Mouse (Mus musculus) adrenal gland, adult (tissue): ENCODE results near the gene Gpr179.

Experiments
- DNase-seq, 2 experiments: peaks; one replicate each; pipeline ENCODE4 v3.0.0; 2022 to 2023; ENCODE audit warnings: low spot score in 1 of 2; ENCODE audit not compliant: inconsistent age in 2 of 2

Gpr179 gene

DNA sequence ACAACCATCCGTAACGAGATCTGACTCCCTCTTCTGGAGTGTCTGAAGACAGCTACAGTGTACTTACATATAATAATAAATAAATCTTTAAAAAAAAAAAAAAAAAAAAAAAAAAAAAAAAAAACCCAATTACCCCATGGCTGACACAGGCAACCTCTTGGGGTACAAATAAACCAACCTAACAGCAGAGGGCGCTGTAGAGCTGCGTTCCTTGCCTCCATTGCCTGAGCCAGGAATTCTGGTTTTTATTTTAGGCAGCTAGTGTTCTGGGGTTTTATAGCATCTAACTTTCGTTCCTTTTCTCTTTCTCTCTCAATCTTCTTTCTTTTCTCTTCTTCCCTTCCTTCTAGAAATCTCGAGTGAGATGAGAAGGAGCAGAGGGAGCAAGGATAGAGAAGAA, 5.8 kb upstream of the Gpr179 start:
- DNase-seq = peak; percentile 73 to 91

DNA sequence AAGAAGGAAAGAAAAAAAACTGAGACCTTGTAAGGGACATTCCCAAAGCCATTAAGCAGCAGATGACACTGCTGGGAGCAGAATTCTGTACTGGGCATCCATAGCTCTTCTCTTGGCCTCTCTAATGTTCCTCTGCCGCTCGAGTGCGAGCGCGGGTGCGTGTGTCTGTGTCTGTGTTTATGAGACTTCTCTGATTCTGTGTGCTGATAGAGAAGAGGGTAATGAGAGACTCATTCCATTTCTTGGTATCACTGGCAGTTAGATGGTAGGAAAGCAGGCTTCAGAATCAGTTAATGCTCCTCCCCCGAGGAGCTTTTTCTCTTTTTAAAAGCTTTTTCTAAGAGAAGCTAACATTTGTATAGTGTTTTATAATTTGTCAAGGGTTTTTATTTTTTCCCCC, 3.4 kb upstream of the Gpr179 start:
- no peak for DNase-seq

DNA sequence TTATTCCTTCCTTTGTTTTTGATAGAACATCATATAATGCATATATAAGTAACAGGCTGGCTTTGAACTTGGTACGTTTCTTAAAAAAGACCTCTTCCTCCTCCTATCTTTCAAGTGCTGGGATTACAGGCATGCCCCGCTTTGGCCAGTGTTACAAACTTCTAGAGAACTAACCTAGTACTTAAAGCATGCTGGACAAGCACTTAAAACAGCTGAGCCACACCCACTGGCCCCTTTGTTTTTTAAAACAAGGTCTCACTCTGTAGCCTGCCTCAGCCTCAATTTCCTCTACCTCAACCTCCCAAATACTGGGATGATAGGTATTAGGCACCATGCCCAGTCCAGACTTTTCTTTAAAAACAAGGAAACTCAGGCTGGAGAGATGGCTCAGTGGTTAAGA, 2.8 kb upstream of the Gpr179 start:
- DNase-seq = no peak

DNA sequence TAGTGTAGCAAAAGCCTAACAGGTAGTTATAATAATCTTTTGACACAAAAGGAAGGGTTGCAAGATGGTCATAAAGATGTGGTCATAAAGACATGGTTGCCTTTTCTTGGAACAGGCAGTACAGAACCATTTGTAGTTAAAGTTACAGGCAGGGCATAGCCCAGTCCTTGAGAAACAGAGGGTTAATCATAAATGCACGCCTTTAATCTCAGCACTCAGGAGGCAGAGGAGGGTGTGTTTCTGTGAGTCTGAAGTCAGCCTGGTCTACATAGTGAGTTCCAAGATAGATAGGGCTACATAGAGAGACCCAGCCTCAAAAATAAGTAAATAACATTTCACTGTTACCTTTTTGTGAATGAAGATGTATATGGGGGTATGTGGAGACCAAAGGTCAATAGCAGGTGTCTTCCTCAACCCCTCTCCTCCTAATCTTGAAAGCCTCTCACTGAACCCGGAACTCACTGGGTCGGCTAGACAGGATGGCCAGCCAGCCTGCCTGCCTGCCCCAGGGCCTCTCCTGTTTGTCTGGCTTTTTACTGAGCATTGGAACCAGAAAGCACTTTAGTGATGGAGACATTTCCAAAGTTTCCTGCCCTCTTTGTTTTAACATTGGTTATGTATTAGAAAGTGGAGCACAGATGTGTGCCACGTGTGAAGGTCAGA, 1.2 kb upstream of the Gpr179 start:
- DNase-seq = no peak

DNA sequence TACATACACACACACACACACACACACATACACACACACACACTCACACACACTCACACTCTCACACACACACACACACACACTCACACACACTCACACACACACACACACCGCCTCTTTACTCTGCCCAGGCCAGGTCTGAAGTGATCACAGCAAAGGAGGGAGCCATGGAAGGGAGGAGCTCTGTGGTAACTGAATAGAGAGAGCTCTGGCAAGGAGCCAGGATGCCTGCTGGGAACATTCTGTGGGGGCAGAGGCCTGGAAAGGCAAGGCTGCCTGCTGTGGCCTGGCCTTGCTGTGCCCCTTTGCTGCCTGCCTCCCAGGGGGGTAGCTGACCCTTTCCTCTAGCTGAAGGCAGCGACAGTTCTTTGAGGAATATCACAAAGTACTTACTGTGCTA, 1.8 kb downstream of the Gpr179 start:
- peak; percentile 85 to 87 for DNase-seq

DNA sequence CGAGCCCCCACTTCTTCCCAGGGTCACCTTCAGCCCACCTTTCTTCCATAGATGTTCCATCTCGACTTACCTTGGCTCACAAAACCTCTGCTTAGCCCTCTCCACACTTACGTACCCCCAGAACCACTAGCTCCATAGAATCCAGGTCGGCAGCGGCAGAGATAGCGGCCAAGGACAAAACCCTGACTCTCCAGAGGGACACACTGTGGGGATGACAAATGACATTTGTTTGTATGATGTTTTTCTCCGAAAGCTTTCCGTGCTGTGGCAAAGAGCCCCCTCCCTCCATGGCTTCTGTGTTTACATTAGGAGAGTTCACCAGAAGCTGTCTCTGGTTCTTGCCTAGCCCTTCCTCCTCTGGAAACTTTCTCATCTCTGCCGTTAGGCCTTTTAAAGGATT, 4.6 kb downstream of the Gpr179 start:
- DNase-seq = peak; percentile 45 to 75

DNA sequence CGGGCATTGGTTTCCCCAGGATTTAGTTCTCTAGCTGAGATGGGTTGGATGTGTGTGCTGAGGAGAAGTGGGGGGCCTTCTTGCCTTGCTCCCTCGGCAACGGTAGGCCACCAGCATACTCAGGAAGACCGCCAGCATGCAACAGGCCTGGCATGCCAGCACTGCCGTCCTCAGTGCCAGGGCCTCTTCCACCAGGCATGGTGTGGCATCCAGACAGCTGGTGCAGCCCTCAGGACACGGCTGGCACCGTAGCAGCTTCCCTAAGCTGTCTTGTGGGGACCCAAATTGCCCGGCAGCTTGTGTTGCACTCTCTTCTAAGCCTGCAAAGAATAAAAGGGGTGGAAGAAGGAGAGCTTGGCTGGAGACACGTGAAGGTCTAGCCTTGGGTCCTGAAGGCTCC, 5.5 kb downstream of the Gpr179 start:
- DNase-seq = no peak

DNA sequence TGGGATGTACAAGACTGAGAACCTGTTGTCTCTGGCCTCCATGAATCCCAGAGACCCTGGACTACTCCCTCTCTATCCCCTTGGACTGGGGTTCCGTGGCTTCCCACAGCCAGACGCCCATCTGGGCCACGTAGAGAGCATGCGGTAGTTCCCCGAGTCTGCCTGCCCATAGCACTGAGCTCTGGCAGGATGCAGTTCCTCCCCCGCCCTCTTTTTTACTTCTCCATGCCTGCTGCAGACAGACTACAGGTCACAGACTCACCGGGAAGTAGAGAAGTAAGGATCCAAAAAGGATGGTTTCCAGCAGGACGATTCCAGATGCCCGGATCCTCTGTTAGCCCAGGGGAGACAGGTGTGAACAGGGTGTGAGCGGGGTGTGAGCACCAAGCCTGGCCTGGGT, 6.4 kb downstream of the Gpr179 start:
- DNase-seq = no peak

DNA sequence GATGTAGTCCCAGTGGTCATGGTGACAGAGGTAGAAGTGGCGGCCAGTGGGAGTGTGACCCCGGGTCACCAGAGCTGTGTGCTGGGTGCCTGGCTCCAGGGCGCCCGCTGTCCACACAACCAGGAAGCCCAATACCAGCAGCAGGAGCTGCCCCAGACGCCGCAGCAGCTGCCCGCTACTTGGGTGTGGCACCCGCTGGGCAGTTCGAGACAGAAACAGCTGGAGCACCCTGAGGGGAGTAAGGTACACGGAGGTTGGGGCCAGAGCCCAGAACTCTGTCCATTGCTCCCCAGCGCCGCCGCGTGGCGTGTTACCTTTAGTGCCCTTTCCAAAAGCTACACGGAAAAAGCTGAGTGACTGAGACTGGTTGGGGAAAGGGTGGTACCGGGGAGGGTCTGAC, 8.3 kb downstream of the Gpr179 start:
- DNase-seq = peak; percentile 37 to 72

DNA sequence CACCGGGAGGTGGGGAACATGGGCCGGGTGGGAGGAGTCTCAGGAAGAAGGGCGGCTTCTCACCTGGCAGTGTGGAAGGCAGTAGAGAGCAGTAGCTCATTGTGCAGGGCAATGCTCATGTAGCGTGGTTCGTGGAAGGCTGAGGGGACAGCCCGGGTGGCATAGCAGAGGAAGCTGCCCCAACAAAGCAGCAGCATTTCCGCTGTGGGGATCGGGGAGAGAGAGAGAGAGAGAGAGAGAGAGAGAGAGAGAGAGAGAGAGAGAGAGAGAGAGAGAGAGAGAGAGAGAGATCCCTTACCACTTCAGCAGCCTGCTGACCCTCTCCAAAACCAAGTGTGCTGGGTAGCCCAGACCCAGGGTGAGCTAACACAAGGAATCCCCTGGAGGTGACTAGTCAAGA, 8.7 kb downstream of the Gpr179 start:
- DNase-seq = no peak

DNA sequence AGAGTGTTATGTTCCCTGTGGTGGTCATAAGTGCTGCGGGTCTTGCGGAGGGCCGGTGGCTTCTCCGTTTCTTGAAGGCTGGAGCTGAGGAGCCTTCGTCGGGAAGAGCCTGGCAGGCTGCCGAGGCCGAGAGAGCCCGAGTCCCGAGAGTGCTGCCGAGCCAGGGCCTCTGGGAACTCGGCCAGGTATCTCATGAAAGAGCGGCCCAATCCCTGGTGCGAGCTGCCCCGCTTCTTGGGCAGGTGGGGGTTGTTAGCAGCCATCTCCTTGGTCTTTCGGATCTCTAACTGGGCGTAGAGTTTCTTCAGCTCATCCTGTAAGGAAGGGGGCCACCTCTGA, 12.9 kb downstream of the Gpr179 start:
- peak; percentile 76 to 88 for DNase-seq

DNA sequence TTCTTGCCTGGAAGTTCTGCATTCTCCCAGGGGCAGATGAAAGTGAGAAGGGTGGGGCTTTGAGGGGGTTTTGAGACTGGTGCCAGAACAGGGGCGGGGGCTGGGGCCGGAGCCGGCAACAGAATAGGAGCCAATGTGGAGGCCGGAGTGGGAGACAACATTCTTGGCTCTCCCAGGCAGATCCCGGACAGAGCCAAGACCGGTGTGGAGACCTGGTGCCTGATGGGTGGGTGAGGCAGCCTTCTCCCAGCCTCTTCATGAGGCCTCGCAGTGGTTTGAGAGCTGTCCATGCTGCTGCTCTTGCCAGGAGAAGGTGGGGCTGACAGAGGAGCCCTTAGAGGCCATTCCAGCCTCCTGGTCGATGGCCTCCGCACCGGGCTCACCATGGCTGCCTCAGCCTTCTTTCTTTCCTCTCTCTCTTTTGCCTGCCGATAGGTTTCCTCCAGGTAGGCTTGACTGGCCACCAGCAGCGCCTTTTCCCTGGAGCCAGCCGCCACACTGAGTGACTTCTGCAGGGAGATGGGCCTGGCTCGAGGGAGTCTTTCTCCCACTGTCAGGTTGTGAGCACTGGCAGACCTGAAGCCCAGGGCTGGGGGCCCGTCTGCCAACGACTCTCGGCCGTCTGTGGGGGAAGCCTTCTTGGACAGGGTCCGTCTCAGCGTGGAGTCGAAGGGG, 13.4 kb downstream of the Gpr179 start:
- no peak for DNase-seq

DNA sequence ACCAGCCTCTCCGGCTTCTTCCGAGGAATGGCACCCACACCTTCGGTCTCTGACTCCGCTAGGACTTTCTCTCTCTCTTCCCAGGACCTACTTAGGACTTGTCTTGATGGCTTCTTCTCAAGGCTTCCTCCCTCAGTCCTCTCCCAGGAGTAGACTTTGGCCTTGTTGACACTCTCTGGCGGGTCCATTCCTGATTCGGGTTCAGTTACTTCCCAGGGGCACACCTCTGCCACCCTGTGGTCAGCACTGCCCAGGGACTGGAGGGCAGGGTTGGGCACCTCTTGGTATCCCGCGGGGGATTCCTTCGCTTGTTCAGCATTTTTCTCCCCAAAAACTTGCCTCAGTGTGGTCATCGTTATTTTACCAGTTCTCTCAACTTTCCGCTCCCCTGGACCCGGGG, 14.5 kb downstream of the Gpr179 start:
- no peak for DNase-seq

DNA sequence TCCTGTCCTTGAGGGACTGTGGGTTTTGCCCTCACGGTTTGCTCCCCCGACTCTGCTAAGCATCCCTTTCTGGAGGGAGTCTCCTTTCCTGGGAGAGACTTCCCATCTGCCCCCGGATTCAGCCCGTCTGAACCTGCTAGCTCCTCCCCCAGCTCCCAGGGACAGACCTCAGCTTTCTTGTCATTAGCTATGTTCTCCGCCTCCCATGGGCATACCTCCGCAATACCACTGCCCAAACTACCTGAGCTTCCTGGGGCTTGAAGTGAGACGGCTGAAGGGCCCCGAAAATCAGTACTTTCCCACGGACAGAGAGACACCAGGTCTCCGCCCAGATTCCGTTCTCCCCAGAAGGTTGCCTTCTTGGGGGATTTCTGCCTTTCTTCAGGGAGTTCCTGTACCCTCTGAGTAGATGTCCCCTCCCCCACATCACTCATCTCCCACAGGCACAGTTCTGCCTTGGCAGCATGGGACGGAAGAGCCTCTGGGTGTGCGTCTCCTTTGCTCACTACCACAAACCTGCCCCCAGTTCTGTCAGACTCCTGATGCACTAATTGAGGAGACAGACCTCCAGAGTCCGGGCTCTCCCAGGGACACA, 15.0 kb downstream of the Gpr179 start:
- DNase-seq = no peak

DNA sequence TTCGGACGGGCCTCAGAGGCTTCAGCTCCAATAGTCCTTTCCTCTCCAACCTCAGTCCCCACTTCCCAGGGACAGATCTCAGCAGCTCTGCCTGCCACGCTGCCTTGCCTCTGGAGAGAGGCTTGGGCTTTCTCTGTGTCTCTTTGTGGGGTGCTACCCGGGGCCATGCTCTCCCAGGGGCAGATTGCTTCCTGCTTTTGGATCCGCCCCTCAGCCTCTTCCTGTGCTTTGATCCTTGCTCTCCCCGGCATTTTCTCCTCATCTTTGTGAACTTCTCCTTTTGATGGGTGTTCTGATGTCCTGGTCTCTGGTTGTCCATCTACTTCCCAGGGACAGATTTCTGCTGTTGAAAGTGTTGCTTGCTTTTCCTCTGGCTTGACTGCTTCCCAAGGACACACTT, 15.6 kb downstream of the Gpr179 start:
- DNase-seq = no peak

DNA sequence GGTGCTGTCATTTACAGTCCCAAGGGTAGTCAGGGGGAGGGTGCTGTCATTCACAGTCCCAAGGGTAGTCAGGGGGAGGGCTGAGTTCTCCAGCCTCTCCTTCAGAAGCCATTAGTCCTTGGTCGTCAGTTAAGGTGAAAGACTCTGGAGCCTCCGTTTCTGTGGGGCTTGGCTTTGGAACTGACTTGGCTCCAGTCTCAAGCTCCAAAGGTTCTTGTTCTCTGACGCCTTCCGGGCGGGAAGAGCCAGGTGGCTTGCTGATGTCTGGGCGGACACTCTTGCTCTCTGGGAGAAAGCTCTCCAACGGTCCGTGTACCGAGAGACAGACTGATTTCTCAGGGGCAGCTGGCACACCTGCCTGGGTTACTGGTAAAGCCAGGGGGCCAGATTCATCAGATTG, 17.5 kb downstream of the Gpr179 start:
- DNase-seq = no peak

DNA sequence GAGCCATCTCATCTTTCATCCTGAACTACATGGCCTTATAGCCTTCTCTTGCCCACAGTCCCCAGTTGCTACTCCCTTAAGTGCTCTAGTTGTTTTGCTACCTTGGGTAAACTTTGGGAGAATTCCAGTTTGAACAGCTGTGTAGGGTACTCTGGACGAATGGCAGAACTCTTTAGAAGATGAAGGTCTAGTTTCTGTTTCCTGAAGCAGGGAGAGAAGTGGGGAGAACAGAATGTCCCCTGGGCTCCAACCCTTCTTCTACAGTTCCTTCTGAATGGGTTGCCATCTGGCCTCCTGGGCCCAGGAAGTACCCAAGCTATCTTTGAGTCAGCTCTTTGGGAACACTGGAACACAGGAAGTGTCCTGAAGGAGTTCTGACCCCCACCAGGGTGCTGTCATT, 18.0 kb downstream of the Gpr179 start:
- no peak for DNase-seq

DNA sequence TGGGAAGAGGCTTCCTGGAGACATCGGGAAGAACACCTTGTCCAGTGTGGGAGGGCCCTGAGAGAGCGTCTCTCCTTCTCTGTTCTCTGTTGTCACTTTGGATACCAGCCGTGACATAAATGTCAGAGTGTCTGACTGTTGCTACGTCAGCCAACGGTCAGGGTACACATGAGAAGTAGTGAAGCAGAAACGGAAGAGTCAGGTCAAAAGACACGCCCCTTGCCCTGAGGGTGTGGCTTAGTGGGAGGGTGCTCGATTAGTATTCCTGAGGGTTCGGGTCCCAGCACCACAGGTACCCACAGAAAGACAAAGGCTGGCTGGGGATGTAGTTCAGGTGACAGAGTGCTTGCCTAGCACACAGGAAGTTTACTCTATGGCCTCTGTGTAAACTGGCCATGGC, 18.8 kb downstream of the Gpr179 start:
- no peak for DNase-seq

DNA sequence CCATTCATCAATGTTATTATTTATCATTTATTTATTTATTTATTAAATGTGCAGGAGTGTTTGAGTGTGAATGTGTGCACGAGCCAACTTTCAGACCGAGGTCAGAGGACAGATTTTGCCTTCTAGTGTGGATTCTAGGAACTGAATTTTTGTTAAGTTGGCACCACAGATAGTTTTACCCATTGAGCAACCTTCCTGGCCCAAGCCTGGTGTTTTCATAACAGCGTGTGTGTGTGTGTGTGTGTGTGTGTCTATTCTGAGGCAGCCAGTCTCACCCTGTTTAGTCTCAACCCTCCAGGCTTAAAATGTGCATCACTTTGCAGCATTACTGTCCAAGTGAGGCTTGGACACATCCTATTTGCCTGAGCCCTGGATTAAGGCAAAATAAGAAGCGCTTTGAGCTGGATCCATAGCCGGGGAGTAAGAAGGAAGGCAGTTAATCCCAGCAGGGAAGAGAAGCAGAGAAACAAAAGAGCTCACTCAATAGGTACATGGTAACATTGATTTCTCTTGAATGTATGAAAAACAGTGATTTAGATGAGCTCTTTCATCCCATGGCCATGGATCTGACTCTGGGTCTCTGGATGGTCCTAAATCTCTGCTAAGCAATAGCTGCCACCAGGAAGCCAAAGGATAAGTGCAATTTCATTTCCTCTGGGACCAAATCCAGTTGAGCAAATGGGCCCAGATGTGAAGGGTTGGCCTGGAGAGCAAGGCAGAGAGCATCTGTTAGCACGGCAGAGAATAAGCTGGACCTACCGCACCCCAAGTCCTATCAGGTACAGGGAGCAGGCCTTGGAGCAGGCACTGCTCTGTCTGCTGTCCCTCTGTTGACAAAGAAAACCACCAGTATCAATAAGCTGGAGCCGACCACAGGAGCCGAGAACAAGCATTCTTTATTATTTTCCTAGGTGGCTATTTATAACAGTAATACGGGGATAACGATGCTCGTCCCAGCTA, 20.4 kb downstream of the Gpr179 start:
- DNase-seq = peak in 1 of 2 experiments; percentile 51

DNA sequence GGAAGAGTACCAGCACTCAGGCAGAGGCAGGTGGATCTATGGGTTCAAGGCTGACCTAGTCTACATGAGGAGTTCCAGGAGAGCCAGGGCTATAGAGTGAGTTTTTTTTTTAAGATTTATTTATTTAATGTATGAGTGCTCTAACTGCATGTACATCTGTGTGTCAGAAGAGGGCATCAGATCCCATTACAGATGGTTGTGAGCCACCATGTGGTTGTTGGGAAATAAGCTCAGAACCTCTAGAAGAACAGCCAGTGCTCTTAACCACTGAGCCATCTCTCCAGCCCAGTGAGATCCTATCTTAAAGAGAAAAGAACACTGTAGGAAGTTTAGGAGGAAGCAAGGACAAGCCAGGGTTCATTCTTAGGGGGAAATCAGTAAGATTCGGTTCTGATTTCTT, 21.6 kb downstream of the Gpr179 start:
- no peak for DNase-seq

DNA sequence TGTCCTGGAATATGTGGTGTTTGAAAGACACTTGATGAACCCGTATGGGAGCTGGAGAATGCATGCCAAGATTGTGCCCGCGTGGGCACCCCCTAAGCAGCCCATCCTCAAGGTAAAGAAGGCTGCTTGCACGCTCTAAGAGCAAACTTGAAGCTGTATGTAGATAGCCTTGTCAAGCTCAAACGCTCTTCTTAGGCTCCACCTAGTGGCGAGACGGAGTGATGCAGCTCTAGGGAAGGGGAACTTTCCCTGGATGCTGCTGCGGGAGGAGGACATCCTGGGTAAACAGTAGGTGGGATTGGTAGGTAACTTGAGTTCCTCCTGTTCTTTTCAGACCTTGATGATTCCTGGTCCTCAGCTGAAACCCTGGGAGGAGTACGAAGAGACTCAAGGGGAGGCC, 23.7 kb downstream of the Gpr179 start:
- DNase-seq = peak in 1 of 2 experiments; percentile 84

DNA sequence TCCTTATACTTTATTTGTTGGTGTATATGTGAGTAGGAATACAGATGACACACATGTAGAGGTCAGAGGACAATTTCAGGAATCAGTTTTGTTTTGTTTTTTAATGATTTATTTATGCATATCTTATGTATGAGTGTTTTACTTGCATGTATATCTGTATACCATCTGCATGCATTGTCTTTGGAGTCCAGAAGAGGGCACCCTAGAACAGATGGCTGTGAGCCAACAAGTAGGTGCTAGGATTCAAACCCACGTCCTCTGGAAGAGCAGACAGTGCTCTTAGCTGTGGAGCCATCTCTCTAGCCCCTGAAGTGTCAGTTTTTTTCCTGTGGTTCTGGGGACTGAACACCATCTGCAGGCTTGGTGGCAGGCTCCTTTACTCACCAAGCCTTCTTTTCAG, 26.7 kb downstream of the Gpr179 start:
- no peak for DNase-seq
